Comparison of ENCODE assay signal across 12 mouse cellular contexts in genomic region chr6:66367263-66367662, GRCm38 (mm10).
DNase-seq lines count a peak whose midpoint lies in the region; ATAC-seq and TF ChIP-seq lines count a peak whose summit lies in the region.
"Had no signal": no experiment of that assay in that cellular context is flagged by ENCODE, and none has a peak within 500 bp of the region (broad histone marks: within the 10 kb centered on the region; RNA-seq: fewer than 3 reads in every experiment).

No protein-coding gene starts in this region.

- H3K27me3 ChIP-seq in forebrain, embryonic 14.5 days (replicated peaks; ENCODE audit: control insufficient read depth, insufficient read depth, low read length): no peaks in the 10 kb centered on the region
- no peaks in the 10 kb centered on the region for H3K27me3 ChIP-seq in forebrain, embryonic 12.5 days
- H3K27me3 ChIP-seq in limb, embryonic 13.5 days: no peaks in the 10 kb centered on the region
- H3K27me3 ChIP-seq in limb, embryonic 10.5 days (ENCODE audit: low read depth, poor library complexity, severe bottlenecking): no peaks in the 10 kb centered on the region
- H3K27me3 ChIP-seq in lung, postnatal 0 days (replicated peaks; ENCODE audit: insufficient read depth, low read length): no peaks in the 10 kb centered on the region
- H3K27me3 ChIP-seq: liver, embryonic 15.5 days; neural tube, embryonic 13.5 days; stomach, embryonic 15.5 days had no signal

- TF ChIP-seq EP300 in lung, postnatal 0 days (IDR thresholded peaks at IDR 0.05): no peak

- H3K36me3 ChIP-seq in forebrain, embryonic 14.5 days (ENCODE audit: control insufficient read depth, insufficient read depth, low read length): no peaks in the 10 kb centered on the region
- H3K36me3 ChIP-seq in forebrain, embryonic 12.5 days (replicated peaks): no peaks in the 10 kb centered on the region
- H3K36me3 ChIP-seq in limb, embryonic 13.5 days: no peaks in the 10 kb centered on the region
- no peaks in the 10 kb centered on the region for H3K36me3 ChIP-seq in limb, embryonic 10.5 days
- H3K36me3 ChIP-seq in lung, postnatal 0 days (ENCODE audit: insufficient read depth, low read length): no peaks in the 10 kb centered on the region
- H3K36me3 ChIP-seq: liver, embryonic 15.5 days; neural tube, embryonic 13.5 days; stomach, embryonic 15.5 days had no signal

- no peak for TF ChIP-seq CTCF in lung, postnatal 0 days (IDR thresholded peaks at IDR 0.05)

- ATAC-seq in forebrain, embryonic 14.5 days: peak; percentile 46; the same call in 1 of the 2 replicates
- ATAC-seq in forebrain, embryonic 12.5 days (ENCODE audit: low FRiP score): no peak
- ATAC-seq in limb, embryonic 13.5 days (ENCODE audit: low FRiP score, low read depth): peak; percentile 66; the same call in 1 of the 2 replicates
- ATAC-seq in lung, postnatal 0 days: peak; percentile 33; the same call in 1 of the 2 replicates

- no peaks in the 10 kb centered on the region for H3K9me3 ChIP-seq in forebrain, embryonic 14.5 days (replicated peaks; ENCODE audit: control insufficient read depth, low read length)
- H3K9me3 ChIP-seq in forebrain, embryonic 12.5 days: no peaks in the 10 kb centered on the region
- no peaks in the 10 kb centered on the region for H3K9me3 ChIP-seq in limb, embryonic 13.5 days
- H3K9me3 ChIP-seq in limb, embryonic 10.5 days (replicated peaks): no peaks in the 10 kb centered on the region
- H3K9me3 ChIP-seq in lung, postnatal 0 days (ENCODE audit: low read length): no peaks in the 10 kb centered on the region
- H3K9me3 ChIP-seq: liver, embryonic 15.5 days; neural tube, embryonic 13.5 days; stomach, embryonic 15.5 days had no signal

- H3K27ac ChIP-seq in forebrain, embryonic 14.5 days (ENCODE audit: low read depth, low read length): no peak overlapping the region
- H3K27ac ChIP-seq in forebrain, embryonic 12.5 days: no peak overlapping the region
- no peak overlapping the region; the same call in 1 of the 2 replicates for H3K27ac ChIP-seq in limb, embryonic 13.5 days
- H3K27ac ChIP-seq in limb, embryonic 10.5 days: no peak overlapping the region
- H3K27ac ChIP-seq in lung, postnatal 0 days (ENCODE audit: low read length): no peak overlapping the region
- H3K27ac ChIP-seq: liver, embryonic 15.5 days; neural tube, embryonic 13.5 days; stomach, embryonic 15.5 days had no signal

- peak; percentile 66 for DNase-seq in forebrain, embryonic 14.5 days (ENCODE audit: low spot score)
- DNase-seq in limb, embryonic 10.5 days (ENCODE audit: low spot score): no peak
- DNase-seq in brain, embryonic 18.5 days (ENCODE audit: low read depth, low spot score): peak; percentile 24
- DNase-seq in lung, postnatal 0 days (ENCODE audit: low spot score): peak; percentile 58
- no peak for DNase-seq in natural killer cell, adult 2 months (ENCODE audit: low spot score in 2 of 2)
- no peak for DNase-seq in B cell, adult 2 months
- DNase-seq: kidney, postnatal 4 days had no signal

- H3K4me2 ChIP-seq in forebrain, embryonic 14.5 days (ENCODE audit: low read length): no peak overlapping the region
- H3K4me2 ChIP-seq in forebrain, embryonic 12.5 days: no peak overlapping the region
- no peak overlapping the region for H3K4me2 ChIP-seq in limb, embryonic 13.5 days (replicated peaks)
- H3K4me2 ChIP-seq in lung, postnatal 0 days (replicated peaks; ENCODE audit: low read depth, low read length): no peak overlapping the region
- H3K4me2 ChIP-seq: liver, embryonic 15.5 days; neural tube, embryonic 13.5 days; stomach, embryonic 15.5 days had no signal

- H3K4me1 ChIP-seq in forebrain, embryonic 14.5 days (ENCODE audit: control insufficient read depth, insufficient read depth, low read length): no peaks in the 10 kb centered on the region
- H3K4me1 ChIP-seq in forebrain, embryonic 12.5 days: no peaks in the 10 kb centered on the region
- peaks cover 4% of the 10 kb centered on the region; the same call in 1 of the 2 replicates for H3K4me1 ChIP-seq in limb, embryonic 13.5 days
- no peaks in the 10 kb centered on the region for H3K4me1 ChIP-seq in limb, embryonic 10.5 days
- H3K4me1 ChIP-seq in lung, postnatal 0 days (ENCODE audit: insufficient read depth, low read depth, low read length): no peaks in the 10 kb centered on the region
- H3K4me1 ChIP-seq: liver, embryonic 15.5 days; neural tube, embryonic 13.5 days; stomach, embryonic 15.5 days had no signal

- no peak overlapping the region for H3K4me3 ChIP-seq in forebrain, embryonic 14.5 days (ENCODE audit: low read depth, low read length)
- H3K4me3 ChIP-seq in forebrain, embryonic 12.5 days (replicated peaks): no peak overlapping the region
- H3K4me3 ChIP-seq in limb, embryonic 13.5 days: no peak overlapping the region
- H3K4me3 ChIP-seq in limb, embryonic 10.5 days: no peak overlapping the region
- H3K4me3 ChIP-seq in lung, postnatal 0 days (ENCODE audit: low read depth, low read length): no peak overlapping the region
- H3K4me3 ChIP-seq: liver, embryonic 15.5 days; neural tube, embryonic 13.5 days; stomach, embryonic 15.5 days had no signal

- no peak overlapping the region for H3K9ac ChIP-seq in forebrain, embryonic 14.5 days (ENCODE audit: low read length)
- H3K9ac ChIP-seq in forebrain, embryonic 12.5 days: no peak overlapping the region
- no peak overlapping the region for H3K9ac ChIP-seq in limb, embryonic 13.5 days
- no peak overlapping the region for H3K9ac ChIP-seq in lung, postnatal 0 days (replicated peaks; ENCODE audit: low read depth)
- H3K9ac ChIP-seq: liver, embryonic 15.5 days; neural tube, embryonic 13.5 days; stomach, embryonic 15.5 days had no signal

Comparison
In these comparisons a context has a peak if more than half of its experiments do, and no peak if none do; other contexts are left out.
1. DNase-seq: peak in forebrain, embryonic 14.5 days (single experiment), brain, embryonic 18.5 days (single experiment) and lung, postnatal 0 days (single experiment); none in limb, embryonic 10.5 days (single experiment), natural killer cell, adult 2 months (0 of 2) and B cell, adult 2 months (0 of 2).